Mouse (Mus musculus) liver, embryonic 14.5 days (tissue): Measurements from ENCODE around the gene Slamf1. TPM values are rescaled to one million over a fixed set of nuclear protein-coding genes. Genes with fewer than 3 reads are reported as not detected.
A peak's percentile ranks its signal among the peaks of the same experiment; 100 is the strongest.
"Not testable (repeated sequence)": the region's sequence is repeated elsewhere in the genome, so short reads cannot be mapped to it uniquely, and the experiment has no call there.

Experiments used
- ATAC-seq: fragments of 200-750 bp; cut with Nextera tagmentation; 2 replicates; pipeline ENCODE4 v1.8.0; 2017; ENCODE audit warnings: moderate number of reproducible peaks, mild to moderate bottlenecking, moderate library complexity; ENCODE audit not compliant: insufficient read depth
- DNase-seq, 3 experiments: peaks; one replicate each; pipeline ENCODE4 v3.0.0-alpha.2; 2012 to 2013; ENCODE audit warnings: low read depth in 3 of 3, low spot score in 3 of 3
- H3K27ac ChIP-seq: fragments of 300-500 bp; sonication (generic); 2 replicates; pipeline ENCODE4 v1.5.1; 2014; ENCODE audit warnings: moderate library complexity, mild to moderate bottlenecking, control low read depth, inconsistent platforms
- H3K27me3 ChIP-seq: fragments of 300-500 bp; sonication (generic); 2 replicates; pipeline ENCODE4 v1.6.1; 2014; ENCODE audit warnings: mild to moderate bottlenecking, low read length, moderate library complexity; ENCODE audit not compliant: control insufficient read depth, insufficient read depth
- H3K36me3 ChIP-seq: fragments of 300-500 bp; sonication (generic); replicated peaks from 2 replicates; pipeline ENCODE4 v1.6.1; 2014; ENCODE audit warnings: low read depth; ENCODE audit not compliant: control insufficient read depth, insufficient read depth
- H3K4me1 ChIP-seq, 2 experiments: fragments of 200-500 bp in 1 of 2; fragments of 300-500 bp in 1 of 2; sonication (generic) in 1 of 2; replicated peaks; 2 replicates each; pipeline ENCODE4 v1.6.1; 2012 to 2014; ENCODE audit warnings: antibody characterized with exemption in 1 of 2, inconsistent platforms in 1 of 2, low read length in 1 of 2; ENCODE audit not compliant: control insufficient read depth in 2 of 2, insufficient read depth in 2 of 2
- H3K4me2 ChIP-seq: fragments of 300-500 bp; sonication (generic); 2 replicates; pipeline ENCODE4 v1.6.1; 2014; ENCODE audit warnings: low read depth, mild to moderate bottlenecking, control low read depth, moderate library complexity
- H3K4me3 ChIP-seq, 2 experiments: fragments of 200-500 bp in 1 of 2; fragments of 300-500 bp in 1 of 2; sonication (generic) in 1 of 2; 2 replicates each; pipeline ENCODE4 v1.5.1; 2012 to 2014; ENCODE audit warnings: low read depth in 2 of 2, low read length in 2 of 2, mild to moderate bottlenecking in 2 of 2, control low read depth in 1 of 2, inconsistent platforms in 1 of 2, moderate library complexity in 1 of 2; ENCODE audit not compliant: insufficient read depth in 1 of 2
- H3K9ac ChIP-seq: fragments of 300-500 bp; sonication (generic); replicated peaks from 2 replicates; pipeline ENCODE4 v1.6.1; 2014; ENCODE audit warnings: mild to moderate bottlenecking, control low read depth, moderate library complexity
- H3K9me3 ChIP-seq: fragments of 300-500 bp; sonication (generic); 2 replicates; pipeline ENCODE4 v1.6.1; 2016; ENCODE audit warnings: low read length, mixed read lengths; ENCODE audit not compliant: control insufficient read depth
- CTCF ChIP-seq: IDR thresholded peaks from 2 replicates; pipeline ENCODE4 v1.5.1; 2016; ENCODE audit warnings: antibody characterized with exemption, low read depth, control low read depth
- EP300 ChIP-seq: IDR thresholded peaks from 2 replicates; pipeline ENCODE4 v1.6.1; 2016; ENCODE audit warnings: antibody characterized with exemption, low read depth
- WGBS: fragments of 180-500 bp; shearing (Covaris S2); extraction: QIAGEN DNeasy Blood & Tissue Kit; methylation state at CpG from one replicate; pipeline ENCODE4 v1.1.7; 2014; ENCODE audit not compliant: insufficient replicate concordance; 5-methylcytosine and 5-hydroxymethylcytosine counted together
- polyA plus RNA-seq, 2 experiments: library from polyadenylated mRNA; depleted of rRNA in 1 of 2; stranded (reverse) in 1 of 2; unstranded in 1 of 2; fragments of >200 nt; fragmentation: Nextera tagmentation in 1 of 2; extraction: Ambion mirVana in 1 of 2; gene quantifications; 2 replicates each; pipeline versions ENCODE4 v1.2.1 to v1.2.3; 2012 to 2014

Gene Slamf1
- polyA plus RNA-seq, 2 experiments, result 1.5 to 2.1 TPM

DNA sequence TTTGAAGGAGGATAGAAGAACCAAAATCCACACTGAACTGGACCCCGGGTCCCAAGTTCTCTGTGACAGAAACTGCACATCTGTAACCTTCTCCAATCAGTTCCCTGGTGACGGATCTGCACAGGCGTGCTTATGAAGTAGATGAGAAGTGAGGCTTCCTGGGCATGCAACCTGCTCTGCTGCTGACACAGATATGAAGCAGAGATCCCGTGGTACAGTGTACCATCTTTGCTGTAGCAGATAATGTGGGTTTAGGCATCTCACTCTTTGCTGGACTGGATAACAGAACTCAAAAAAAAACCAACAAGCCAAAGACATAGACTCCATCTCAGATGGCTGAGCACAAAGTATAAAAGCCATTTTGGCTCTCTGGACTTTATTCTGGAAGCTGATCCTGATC lies 32.7 kb downstream of the Slamf1 start:
- 0 out of 2 replicates have a peak, but pooled peaks have one; percentile 33 for ATAC-seq
- DNase-seq, result no peak
- Histone ChIP-seq H3K27me3 (no peaks in the 10 kb centered on the region), H3K4me1 (peaks cover 3% of the 10 kb centered on the region in 2 experiments; a peak in 3 of 4 replicates), H3K4me3 (no peak overlapping the region), H3K27ac (no peak overlapping the region), H3K9me3 (no peaks in the 10 kb centered on the region), H3K9ac (no peak overlapping the region), H3K4me2 (no peak overlapping the region), H3K36me3 (no peaks in the 10 kb centered on the region)
- no peak for TF ChIP-seq CTCF
- TF ChIP-seq EP300, result no peak
- WGBS, result 30% methylated on average over 4 of the region's 4 CpGs

DNA sequence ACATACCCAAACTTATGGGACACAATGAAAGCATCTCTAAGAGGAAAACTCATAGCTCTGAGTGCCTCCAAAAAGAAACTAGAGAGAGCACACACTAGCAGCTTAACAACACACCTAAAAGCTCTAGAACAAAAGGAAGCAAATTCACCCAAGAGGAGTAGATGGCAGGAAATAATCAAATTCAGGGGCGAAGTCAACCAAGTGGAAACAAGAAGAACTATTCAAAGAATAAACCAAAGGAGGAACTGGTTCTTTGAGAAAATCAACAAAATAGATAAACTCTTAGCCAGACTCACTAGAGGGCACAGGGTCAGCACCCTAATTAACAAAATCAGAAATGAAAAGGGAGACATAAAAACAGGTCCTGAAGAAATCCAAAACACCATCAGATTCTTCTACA lies 44.1 kb downstream of the Slamf1 start:
- 22% methylated on average over 1 of the region's 1 CpGs for WGBS
- ATAC-seq, H3K9me3 ChIP-seq: not testable (repeated sequence)

DNA sequence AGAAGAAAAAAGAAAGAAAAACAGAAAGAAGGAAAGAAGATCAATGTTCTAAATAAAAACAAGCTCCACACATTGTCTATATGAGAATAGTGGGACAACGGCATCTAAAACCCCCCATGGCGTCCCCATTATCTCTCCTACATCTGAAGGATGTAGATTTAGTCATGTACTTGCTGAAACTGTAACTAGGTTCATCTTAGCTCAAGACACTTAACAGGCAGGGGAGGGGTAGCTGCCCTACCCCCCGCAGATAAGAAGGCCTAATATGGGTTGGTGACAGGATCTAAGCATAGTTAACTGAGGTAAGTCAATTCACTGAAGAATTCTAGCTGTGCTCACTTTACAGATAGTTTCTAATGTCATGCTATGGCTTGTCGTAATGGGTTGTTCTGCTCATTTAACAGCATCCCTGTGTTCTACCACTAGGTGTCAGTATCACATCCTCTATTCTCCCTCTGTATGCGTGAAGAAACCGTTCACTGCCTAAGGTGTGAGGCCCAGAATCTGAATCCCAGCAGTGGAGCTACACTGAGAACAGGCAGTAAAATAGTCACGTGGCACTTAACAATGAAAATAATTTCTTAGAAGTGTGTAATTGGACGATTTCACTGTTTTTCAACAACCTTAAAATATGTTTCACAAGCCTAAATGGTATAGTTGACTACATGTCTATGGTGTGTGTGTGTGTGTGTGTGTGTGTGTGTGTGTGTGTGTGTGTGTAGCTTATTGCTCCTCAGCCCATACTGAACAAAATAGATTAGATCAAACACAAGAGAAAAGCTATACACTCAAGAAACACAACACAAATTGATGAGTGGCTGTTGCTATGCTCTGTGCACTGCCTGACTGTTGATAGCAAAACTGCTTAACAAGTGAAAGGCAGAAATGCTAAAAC lies 48.9 kb downstream of the Slamf1 start:
- peak in 2 of 3 experiments; percentile 22 to 46 for DNase-seq
- no peak overlapping the region for H3K4me3 ChIP-seq
- H3K9ac ChIP-seq, result no peak overlapping the region
- no peak for TF ChIP-seq EP300
- TF ChIP-seq CTCF, result peak; percentile 79
- H3K4me1 ChIP-seq, result no peaks in the 10 kb centered on the region
- no peak overlapping the region for H3K4me2 ChIP-seq
- ATAC-seq, result peak; percentile 55; the same call in 1 of the 2 replicates
- no peaks in the 10 kb centered on the region for H3K36me3 ChIP-seq
- no peak overlapping the region for H3K27ac ChIP-seq
- no peaks in the 10 kb centered on the region for H3K27me3 ChIP-seq
- H3K9me3 ChIP-seq, result no peaks in the 10 kb centered on the region
- WGBS, result 11% methylated on average over 8 of the region's 8 CpGs

More for the DNA sequence above, 44.1 kb downstream of the Slamf1 start:
- not testable (repeated sequence) for H3K36me3 ChIP-seq, H3K9ac ChIP-seq, H3K4me2 ChIP-seq, H3K4me3 ChIP-seq, DNase-seq, H3K27me3 ChIP-seq, H3K27ac ChIP-seq, H3K4me1 ChIP-seq

DNA sequence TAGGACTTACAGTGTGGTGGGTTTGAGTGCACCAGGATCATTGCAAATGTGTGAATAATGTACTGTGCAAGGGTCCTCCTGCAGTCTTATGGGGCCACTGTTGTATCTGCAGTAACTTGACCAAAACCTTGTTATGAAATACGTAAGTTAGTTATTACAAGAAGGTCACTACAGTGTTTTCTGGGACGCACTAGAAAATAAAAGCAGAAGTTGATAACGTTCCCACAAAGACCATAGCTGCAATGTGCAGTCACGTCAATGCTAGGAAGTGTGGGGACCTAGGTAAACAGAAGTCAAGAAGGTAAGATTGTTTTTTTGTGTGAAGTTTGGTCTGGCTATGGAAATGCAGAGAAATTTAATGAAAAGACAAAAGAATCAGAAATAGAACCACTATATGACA lies 50.1 kb downstream of the Slamf1 start:
- no peak for DNase-seq
- H3K9me3 ChIP-seq, result no peaks in the 10 kb centered on the region

DNA sequence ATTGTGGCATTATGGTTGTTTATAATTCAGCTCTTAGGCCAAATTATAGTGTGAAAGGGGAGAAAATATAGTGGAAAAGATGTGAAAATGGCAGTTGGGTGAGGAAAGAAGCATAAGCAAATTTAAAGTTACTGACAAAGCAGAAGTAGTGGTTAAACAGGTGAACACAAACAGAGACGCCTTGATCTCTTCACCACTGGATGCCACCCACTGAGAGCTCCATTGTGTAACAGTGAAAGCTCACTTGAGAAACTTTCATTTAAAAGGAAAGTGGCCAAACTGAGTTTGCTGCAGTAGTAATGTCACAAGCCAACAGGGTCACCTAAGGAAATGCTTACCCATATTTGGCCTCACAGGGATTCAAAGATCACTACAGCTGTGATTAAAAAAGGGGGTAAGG lies 54.4 kb downstream of the Slamf1 start:
- no peak overlapping the region for H3K9ac ChIP-seq

More for the DNA sequence above, 50.1 kb downstream of the Slamf1 start:
- no peak for ATAC-seq
- Histone ChIP-seq H3K27me3 (no peaks in the 10 kb centered on the region), H3K9ac (no peak overlapping the region), H3K4me3 (no peak overlapping the region), H3K36me3 (no peaks in the 10 kb centered on the region), H3K4me2 (no peak overlapping the region), H3K4me1 (no peaks in the 10 kb centered on the region), H3K27ac (no peak overlapping the region)
- TF ChIP-seq EP300 (no peak), CTCF (no peak)
- WGBS, result 16% methylated on average over 4 of the region's 4 CpGs

More for the DNA sequence above, 54.4 kb downstream of the Slamf1 start:
- Histone ChIP-seq H3K27me3 (no peaks in the 10 kb centered on the region), H3K27ac (no peak overlapping the region), H3K4me3 (no peak overlapping the region), H3K36me3 (no peaks in the 10 kb centered on the region), H3K4me2 (no peak overlapping the region), H3K4me1 (no peaks in the 10 kb centered on the region), H3K9me3 (no peaks in the 10 kb centered on the region)
- TF ChIP-seq CTCF, result no peak
- TF ChIP-seq EP300, result no peak
- ATAC-seq (no peak), DNase-seq (no peak)
- WGBS, result 60% methylated on average over 1 of the region's 1 CpGs
